Comparison of ENCODE assay signal across 23 mouse cellular contexts in the genomic region with DNA sequence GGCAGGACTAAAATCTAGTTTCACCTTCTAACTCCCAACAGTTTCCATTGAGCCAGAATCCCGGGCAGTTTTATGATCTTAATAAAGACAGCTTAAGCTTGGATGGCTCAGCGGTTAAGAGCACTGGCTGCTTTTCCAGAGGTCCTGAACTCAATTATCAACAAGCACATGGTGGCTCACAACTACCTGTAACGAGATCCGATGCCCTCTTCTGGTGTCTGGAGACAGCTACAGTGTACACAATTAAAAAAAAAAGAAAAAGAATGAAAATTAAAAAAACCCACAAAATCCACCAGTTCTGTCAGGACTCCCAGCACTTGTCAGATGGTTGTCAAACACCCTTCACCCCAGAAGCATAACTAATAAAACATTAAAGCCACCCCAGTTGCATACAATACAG. TPM values are rescaled to one million over a fixed set of nuclear protein-coding genes. Genes with fewer than 3 reads are reported as not detected.
DNase-seq lines count a peak whose midpoint lies in the region; ATAC-seq lines count a peak whose summit lies in the region.
"Had no signal": no experiment of that assay in that cellular context is flagged by ENCODE, and none has a peak within 500 bp of the region (broad histone marks: within the 10 kb centered on the region; RNA-seq: fewer than 3 reads in every experiment).

No protein-coding gene starts in this region.

- 0 out of 2 replicates have a peak overlapping the region, but pooled peaks have one; percentile 15 for H3K27ac ChIP-seq in kidney, embryonic 15.5 days
- H3K27ac ChIP-seq: gastrocnemius, adult 2 months; macrophage; midbrain, embryonic 13.5 days; neural tube, embryonic 15.5 days had no signal

- no peak for ATAC-seq in kidney, embryonic 15.5 days (replicated peaks; ENCODE audit: low FRiP score)
- 0 out of 2 replicates have a peak, but pooled peaks have one; percentile 2 for ATAC-seq in megakaryocyte progenitor cell, adult 5-6 weeks (replicated peaks; ENCODE audit: poor library complexity)
- ATAC-seq: CD4-positive, CD25-positive, alpha-beta regulatory T cell, adult 4 months; forebrain, postnatal 0 days; hindbrain, embryonic 16.5 days; midbrain, embryonic 13.5 days had no signal

- 47% methylated on average over 4 of the region's 4 CpGs for WGBS in kidney, embryonic 15.5 days

- H3K4me1 ChIP-seq in kidney, embryonic 15.5 days: peaks cover 30% of the 10 kb centered on the region

- no peak overlapping the region for H3K9ac ChIP-seq in kidney, embryonic 15.5 days
- H3K9ac ChIP-seq: forebrain, postnatal 0 days; lung, embryonic 14.5 days; neural tube, embryonic 15.5 days had no signal

- peaks cover 85% of the 10 kb centered on the region for H3K36me3 ChIP-seq in kidney, embryonic 15.5 days

- DNase-seq in kidney, postnatal 36 days: no peak
- peak; percentile 24 for DNase-seq in A20 (ENCODE audit: low read depth, low spot score)
- peak; percentile 30 for DNase-seq in ZHBTc4 (ENCODE audit: low read depth, low spot score)
- no peak for DNase-seq in urinary bladder, postnatal 10 days (ENCODE audit: low spot score)
- DNase-seq in ovary, adult 18-20 months (ENCODE audit: low spot score): no peak
- DNase-seq: adrenal gland, postnatal 10 days; cerebellum, adult 11 months; cerebellum, postnatal 14 days; forebrain, postnatal 0 days; gastrocnemius, adult 2 months; heart, postnatal 10 days; kidney, adult 9 months; left cerebral cortex, postnatal 4 days; right cerebral cortex, postnatal 4 days had no signal

- no peak overlapping the region for H3K4me3 ChIP-seq in kidney, embryonic 15.5 days (replicated peaks)
- H3K4me3 ChIP-seq: gastrocnemius, adult 2 months; midbrain, embryonic 13.5 days; myocyte; neural tube, embryonic 15.5 days had no signal

- H3K27me3 ChIP-seq in kidney, embryonic 15.5 days: no peaks in the 10 kb centered on the region
- H3K27me3 ChIP-seq: midbrain, embryonic 13.5 days; neural tube, embryonic 15.5 days had no signal

- no peak overlapping the region for H3K4me2 ChIP-seq in kidney, embryonic 15.5 days
- H3K4me2 ChIP-seq: lung, embryonic 14.5 days; midbrain, embryonic 13.5 days; neural tube, embryonic 15.5 days had no signal

- no peaks in the 10 kb centered on the region for H3K9me3 ChIP-seq in kidney, embryonic 15.5 days (replicated peaks)
- H3K9me3 ChIP-seq: midbrain, embryonic 13.5 days; neural tube, embryonic 15.5 days had no signal

RNA-seq across cellular contexts. Expression of gene Rpl11, which starts 5.6 kb away (rescaled TPM):
- polyA plus RNA-seq in kidney, embryonic 15.5 days (2015; fragmentation: Nextera tagmentation; extraction: Ambion mirVana): 483 and 529 TPM in 2 replicates
- 1,572 and 1,580 TPM in 2 replicates for total RNA-seq in megakaryocyte progenitor cell, adult 5-6 weeks (2015)
- total RNA-seq in megakaryocyte progenitor cell, adult 5-6 weeks (2017): 841 and 996 TPM in 2 replicates

RNA-seq across cellular contexts. Expression of gene Eloa, which starts 26.1 kb away (rescaled TPM):
- polyA plus RNA-seq in kidney, embryonic 15.5 days (2015; fragmentation: Nextera tagmentation; extraction: Ambion mirVana): 40.0 and 40.6 TPM in 2 replicates
- 55.2 and 58.2 TPM in 2 replicates for total RNA-seq in megakaryocyte progenitor cell, adult 5-6 weeks (2015)
- 50.3 and 56.8 TPM in 2 replicates for total RNA-seq in megakaryocyte progenitor cell, adult 5-6 weeks (2017)

Comparison
In these comparisons a context has a peak if more than half of its experiments do, and no peak if none do; other contexts are left out.
1. DNase-seq: peak in A20 (single experiment) and ZHBTc4 (single experiment); none in kidney, postnatal 36 days (0 of 2), urinary bladder, postnatal 10 days (single experiment) and ovary, adult 18-20 months (single experiment).